Mouse (Mus musculus): Measurements from ENCODE around the gene Nat8.
"Not testable (repeated sequence)": the region's sequence is repeated elsewhere in the genome, so short reads cannot be mapped to it uniquely, and the experiment has no call there.

Nat8 gene

DNA sequence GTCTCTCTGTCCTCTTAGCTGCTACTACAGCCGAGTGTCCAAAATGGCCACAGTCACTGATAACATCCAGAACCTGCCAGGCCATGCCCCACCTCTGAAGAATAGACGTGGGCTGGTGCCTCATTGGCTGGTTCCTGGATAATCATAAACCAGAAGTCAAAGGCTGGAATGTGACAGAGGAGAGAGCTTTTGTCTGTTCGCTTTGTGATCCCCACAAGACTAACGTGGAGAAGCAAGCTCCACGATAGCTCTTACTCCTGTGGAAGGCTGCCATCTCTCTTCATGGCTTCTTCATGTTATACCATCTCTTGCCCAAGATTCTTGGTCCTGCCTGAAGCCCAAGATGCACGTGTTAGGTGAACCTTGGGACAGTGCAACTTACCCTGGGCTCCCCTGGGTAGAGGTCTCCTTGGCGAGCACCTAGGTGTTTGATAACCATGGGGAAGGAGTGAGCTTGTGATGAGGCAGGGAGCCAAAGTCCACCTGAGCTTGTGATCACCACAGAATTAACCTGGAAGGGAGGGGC lies at the start of gene Nat8:
TSS of gene Nat8 (minus strand) at position 287 of the 526 bp plus-strand sequence.
- in situ Hi-C loops (cut with MboI; ENCODE audit: unreplicated experiment in 2 of 2), result no loop called here

DNA sequence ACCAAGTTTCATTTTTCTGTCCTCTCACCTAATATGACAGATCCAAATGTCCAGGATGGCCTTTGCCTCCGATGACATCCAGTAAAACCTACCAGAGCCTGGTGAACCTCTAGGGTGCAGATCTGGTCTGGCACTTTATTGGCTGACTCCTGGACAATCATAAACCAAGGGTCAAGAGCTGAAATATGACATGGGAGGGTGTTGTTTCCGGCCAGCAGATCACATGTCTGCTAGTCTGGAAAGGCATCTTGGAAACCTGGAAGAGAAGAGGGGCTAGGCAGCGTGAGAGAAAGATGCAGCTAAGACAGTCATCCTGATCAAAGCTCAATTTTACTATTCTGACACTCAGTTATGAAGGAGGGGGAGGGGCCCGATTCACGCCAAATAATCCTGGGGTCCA lies 37.1 kb upstream of the Nat8 start, which contains the start of gene Nat8f2:
TSS of gene Nat8f2 (minus strand) at position 153 of the 400 bp plus-strand sequence.
- in situ Hi-C loops (cut with MboI; ENCODE audit: unreplicated experiment in 2 of 2), result not testable (repeated sequence)

DNA sequence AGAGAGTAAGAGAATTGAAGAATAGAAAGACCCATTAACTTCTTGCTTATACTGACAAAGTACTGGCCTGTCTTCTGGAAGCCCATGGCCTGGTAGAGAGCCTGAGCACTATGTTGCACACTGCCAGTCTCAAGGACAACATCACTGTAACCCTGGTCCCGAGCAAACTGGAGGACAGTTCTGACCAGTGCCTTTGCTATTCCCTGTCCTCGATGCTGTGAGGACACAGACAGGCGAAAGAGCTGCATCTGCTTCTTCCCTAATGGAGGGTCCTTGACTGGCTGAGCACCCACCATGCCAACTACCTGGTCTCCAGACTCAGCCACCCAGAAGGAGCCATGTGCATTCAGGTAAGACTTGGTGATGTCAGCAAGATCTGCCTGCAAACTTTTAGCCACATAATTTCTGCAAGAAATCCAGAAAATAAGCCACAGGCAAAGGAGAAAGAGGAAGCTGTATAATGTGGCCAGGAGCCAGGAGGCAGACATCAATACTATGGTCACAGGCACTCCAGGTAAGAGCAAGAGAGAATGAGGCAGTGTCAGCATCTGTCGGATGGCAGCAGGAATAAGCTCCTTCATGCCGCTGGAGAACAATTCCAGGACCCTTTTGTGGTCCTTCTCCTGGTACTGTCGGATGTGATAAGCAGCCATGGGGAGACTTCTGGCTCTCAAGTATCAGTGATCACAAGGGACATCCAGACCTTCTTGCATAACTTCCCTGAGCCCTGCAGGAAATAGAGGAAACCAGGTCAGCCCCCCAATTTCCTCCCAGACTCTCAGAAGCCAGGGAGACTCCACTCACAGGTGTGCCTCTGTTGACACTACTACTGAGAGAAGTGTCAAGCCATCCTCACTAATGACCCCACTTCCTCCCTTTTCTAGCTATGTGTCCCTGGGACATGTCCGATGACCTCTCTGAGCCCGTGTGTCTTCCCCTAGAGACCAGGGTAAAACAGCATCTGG lies 36.1 kb upstream of the Nat8 start:
- in situ Hi-C loops (cut with MboI; ENCODE audit: unreplicated experiment in 2 of 2), result no loop called here

DNA sequence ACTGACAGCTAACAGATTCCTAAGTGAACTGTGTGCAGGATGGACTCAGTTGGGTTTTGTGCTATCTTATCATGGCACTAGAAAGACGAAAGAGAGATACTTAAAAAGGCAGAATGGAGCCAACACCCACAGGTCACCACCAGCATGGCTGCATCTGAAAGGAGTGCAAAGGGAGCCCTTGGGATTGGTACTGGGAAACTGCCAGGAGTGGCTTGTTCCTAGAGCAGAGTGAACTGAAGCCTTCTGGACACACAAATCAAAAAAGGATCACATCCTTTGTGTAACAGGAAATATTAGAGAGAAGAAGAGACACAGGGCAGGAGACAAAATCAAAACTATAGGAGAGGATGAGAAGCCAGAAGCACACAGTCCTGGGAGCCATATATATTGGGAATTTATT lies 35.1 kb upstream of the Nat8 start:
- in situ Hi-C loops (cut with MboI; ENCODE audit: unreplicated experiment in 2 of 2), result not testable (repeated sequence)

DNA sequence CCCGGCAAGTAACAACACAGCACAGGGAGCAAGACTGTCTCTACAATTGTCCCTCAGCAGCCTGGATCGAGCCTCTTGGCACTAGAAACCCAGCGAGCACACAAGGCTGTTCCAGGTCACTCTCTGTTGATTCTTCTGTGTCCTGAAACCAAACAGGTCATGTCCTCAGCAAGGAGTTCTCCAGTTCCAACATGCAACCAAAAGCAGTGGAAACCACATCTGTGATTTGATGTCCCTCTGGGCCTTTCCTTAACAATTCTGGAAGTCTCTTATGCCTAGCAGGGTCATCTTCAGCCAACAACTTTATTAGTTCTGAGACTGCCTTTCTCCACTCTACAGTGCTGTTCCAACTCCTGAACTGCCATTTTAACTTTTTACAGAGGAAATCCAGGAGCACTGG lies 34.3 kb upstream of the Nat8 start:
- in situ Hi-C loops (cut with MboI; ENCODE audit: unreplicated experiment in 2 of 2), result not testable (repeated sequence)

DNA sequence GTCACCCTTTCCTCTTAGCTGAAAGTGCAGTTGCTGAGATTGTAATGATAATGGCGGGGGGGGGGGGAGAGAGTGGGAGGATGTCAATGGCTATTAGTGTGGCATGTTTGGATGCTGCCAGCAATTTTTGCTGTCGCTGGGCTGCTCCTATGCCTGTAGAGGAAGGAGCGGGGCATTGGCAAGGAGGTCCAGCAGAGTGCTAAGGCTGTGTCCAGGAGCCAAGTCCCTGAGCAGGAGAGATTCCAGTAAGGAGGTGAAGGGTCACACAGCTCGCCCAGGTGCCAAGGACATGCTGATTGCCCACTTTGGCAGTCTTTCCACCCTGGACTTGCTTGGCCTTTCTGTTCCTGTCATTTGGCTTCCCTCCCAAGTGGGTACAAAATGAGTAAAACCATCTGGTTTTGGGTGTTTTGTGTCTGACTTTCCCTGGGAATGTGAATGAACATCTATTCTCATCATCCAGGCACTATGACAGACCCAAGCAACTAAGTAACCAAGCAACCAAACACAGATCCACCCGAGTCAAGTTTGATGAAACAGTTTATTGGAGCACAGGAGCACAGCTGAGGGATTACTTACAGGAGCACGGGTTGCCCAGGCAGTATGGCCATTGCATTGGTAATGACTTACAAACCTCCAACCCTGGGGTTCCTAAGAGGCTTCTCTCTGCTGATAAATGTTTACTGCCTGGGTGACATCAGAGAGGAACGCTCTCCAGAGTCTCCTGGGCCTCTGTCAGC lies 33.2 kb upstream of the Nat8 start:
- in situ Hi-C loops (cut with MboI; ENCODE audit: unreplicated experiment in 2 of 2), result not testable (repeated sequence)

DNA sequence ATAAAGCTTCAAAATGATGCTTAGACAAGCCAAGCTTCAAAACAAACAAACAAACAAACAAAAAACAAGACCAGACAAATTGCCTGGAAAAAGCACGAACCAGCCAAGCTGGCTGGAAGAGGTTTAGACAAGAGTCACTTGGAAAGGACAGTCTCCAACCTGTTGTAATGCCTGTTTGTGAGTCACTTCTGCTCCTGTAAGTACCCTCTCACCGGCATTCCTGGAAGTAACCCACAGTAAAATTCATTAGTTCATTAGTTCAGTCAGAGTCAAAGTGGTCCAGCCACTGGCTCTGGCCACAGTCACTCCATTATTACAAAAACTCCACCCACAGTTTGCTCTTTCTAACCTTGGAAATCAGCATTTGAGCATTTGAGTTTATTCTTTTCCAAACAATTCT lies 32.0 kb upstream of the Nat8 start:
- in situ Hi-C loops (cut with MboI; ENCODE audit: unreplicated experiment in 2 of 2), result no loop called here

DNA sequence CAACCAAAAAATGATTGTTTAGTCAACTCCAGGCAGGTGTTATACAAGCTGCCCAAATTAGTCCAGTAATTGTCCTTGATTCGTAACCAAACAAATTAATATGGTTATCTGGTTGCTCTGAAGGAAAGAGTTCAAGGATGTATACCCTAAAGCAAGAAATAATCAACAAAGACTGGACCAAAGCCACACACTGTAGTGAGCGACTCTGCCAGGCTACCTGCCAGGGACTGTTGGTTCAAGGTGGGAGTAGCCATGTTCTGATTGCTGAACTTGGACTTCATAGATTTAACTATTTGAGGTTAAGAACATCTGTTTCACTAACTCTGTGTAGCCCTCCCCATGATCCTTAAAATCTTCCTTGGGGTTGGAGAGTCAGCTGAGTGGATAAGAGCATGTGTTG lies 31.3 kb upstream of the Nat8 start:
- in situ Hi-C loops (cut with MboI; ENCODE audit: unreplicated experiment in 2 of 2), result no loop called here

DNA sequence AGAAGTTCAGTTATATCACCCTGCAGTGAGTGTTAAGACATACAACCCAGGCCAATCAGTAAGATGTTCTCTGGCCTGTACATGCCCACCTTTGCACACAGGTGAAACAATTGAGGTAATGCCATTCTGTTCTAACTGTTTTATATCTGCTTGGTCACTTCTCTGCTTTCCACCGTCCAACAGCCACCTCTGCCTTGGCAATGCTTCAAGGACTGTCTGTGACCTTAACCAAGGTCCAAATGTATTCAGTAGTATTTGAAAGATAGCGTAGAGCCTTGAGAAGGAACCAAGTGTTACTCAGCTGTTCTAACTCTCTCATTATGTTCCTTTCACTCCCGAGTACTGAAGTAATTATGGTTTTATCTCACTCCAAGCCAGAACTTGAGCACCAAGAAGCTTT lies 30.7 kb upstream of the Nat8 start:
- in situ Hi-C loops (cut with MboI; ENCODE audit: unreplicated experiment in 2 of 2), result no loop called here

DNA sequence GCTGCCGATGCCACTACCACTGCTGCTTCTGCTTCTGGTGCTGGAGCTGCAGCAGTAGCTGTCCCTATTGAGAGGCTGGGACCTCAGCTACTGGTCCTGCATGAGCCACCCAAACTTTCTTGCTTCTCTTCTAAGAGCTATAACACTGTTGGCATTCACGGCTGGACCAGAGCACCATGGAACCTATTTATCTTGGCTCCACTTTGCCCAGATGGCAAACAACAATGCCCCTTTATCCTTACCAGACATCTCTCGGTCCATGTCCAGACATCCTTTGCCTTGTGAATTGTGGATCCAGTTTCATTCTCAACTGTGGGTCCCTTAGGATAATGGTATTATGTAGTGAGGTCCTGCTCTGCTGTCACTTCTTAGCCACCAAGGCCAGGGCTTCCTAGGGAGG lies 29.4 kb upstream of the Nat8 start:
- in situ Hi-C loops (cut with MboI; ENCODE audit: unreplicated experiment in 2 of 2), result no loop called here

DNA sequence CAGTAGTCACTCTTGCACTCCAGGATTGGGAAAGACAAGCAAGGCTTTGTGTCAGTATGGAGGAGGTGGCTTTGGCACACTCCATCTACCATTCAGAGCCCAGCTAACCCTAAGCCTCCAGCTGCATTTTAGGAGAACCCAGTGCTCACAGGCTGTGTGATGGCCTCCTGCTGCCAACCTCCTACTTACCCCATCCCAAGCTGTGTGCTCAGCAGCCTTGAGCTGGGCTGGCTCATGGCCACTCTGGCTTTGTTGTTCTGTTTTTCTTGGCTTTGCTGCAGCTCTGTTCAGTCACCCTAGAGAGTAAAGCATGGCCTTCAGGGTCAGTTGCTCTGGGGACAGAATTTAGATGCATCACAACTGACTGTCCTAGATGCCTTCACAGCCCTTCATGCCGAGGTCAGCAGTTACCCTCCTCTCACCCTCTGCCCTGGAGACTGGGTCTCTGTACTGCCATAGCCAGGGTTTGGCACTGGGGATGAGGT lies 24.4 kb upstream of the Nat8 start:
- in situ Hi-C loops (cut with MboI; ENCODE audit: unreplicated experiment in 2 of 2), result no loop called here

DNA sequence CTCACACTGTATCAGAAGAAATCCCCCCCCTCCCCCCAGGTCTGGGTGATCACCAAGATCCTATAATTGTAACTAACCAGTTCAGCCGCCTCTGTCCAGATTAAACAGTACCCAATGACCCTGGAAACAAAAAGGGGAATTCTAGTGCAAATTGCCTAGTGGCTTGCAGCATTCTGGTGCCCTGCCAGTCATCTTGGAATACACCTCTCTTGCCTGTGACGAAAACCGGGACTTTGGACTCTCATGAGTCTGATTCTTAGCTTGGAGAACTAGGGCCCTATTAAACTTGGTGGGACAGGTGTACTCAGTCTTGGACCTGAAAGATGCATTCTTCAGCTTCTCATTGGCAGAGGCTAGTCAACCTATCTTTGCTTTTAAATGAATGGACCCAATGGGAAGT lies 21.6 kb upstream of the Nat8 start:
- in situ Hi-C loops (cut with MboI; ENCODE audit: unreplicated experiment in 2 of 2), result no loop called here

DNA sequence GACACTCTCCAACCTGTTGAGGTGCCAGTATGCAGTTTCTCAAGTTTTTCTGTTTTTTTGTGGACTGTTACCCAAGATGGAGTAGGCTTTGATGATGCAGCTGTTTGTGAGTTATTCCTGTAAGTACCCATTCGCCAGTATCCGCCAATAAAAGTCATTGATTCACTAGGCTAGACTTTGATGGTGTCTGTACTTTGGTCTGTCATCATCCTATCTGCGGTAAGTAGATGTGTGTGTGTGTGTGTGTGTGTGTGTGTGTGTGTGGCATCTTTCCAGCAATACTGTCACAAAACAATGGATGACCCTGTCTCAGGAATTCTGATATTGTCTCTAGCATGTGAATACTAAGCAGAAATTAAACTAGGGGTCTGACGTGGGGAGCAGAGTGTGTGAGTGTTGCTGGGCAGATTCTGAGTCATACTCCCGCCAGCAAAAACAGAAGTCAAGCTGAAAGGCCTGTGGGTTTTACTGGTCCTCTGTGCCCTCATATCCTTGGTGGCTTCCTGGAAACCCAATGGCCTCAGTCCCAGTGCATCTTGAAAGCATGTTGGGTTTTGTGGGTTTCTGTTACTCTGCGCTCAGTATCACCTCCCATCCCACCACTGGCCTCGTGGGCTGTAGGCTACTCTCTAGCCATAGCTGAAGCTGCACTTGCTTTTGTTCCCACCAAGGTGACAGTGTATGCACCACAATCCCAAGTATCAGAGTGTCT lies 19.3 kb upstream of the Nat8 start:
- in situ Hi-C loops (cut with MboI; ENCODE audit: unreplicated experiment in 2 of 2), result no loop called here

DNA sequence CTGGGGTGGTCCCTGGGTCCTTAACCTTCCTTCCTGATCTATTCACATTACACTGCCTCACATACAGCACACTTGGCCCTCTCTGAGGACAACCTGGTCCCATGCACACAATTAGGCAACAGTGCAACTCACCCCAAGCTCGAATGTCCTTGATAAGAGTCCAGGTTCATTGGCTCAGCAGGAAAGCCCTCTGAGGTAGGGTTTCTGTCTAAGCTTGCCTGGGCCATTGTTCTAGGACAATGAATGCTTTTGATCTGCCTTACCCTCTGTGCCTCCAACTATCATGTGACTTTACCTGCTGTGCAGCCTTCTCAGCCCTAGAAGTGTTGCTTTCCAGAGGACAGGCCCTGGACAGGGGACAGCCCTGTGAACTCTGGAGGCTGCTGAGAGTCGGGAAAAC lies 17.4 kb upstream of the Nat8 start:
- in situ Hi-C loops (cut with MboI; ENCODE audit: unreplicated experiment in 2 of 2), result no loop called here

DNA sequence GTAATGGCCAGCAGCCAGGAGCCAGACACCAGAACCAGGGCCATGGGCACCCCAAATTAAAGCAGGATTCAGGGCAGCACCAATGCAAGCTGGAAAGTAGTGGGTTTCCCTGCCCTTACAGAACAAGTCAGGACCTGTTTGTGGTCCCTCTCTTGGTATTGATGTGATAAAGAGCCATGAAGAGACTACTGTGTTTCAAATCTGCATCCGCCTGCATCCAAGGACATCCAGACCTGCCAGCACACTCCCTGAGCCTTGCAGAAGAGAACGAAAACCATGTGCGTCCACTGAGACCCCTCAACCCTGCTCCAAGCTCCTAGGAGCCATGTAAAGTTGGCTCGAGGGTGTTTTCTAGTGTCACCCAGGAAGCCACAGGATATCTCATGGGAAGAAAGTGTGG lies 16.3 kb upstream of the Nat8 start:
- in situ Hi-C loops (cut with MboI; ENCODE audit: unreplicated experiment in 2 of 2), result no loop called here

DNA sequence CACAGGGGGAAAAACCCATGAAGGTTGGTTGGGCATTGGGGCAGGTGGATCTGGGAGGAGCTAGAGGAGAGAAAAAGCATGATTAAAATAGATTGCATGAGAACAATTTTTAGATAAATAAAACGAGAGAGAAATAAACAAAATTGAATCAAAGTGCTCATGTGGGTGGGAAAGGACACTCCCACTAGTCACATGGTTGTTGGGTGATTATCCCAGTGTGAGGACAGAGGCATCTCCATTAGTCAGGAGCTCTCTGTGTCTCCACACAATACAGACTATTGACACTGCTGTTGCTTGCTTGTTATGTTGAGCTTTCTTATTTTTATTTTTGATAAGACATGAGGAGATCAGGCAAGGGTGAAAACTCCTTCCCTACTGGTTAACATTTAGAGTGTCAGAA lies 15.0 kb upstream of the Nat8 start:
- in situ Hi-C loops (cut with MboI; ENCODE audit: unreplicated experiment in 2 of 2), result no loop called here

DNA sequence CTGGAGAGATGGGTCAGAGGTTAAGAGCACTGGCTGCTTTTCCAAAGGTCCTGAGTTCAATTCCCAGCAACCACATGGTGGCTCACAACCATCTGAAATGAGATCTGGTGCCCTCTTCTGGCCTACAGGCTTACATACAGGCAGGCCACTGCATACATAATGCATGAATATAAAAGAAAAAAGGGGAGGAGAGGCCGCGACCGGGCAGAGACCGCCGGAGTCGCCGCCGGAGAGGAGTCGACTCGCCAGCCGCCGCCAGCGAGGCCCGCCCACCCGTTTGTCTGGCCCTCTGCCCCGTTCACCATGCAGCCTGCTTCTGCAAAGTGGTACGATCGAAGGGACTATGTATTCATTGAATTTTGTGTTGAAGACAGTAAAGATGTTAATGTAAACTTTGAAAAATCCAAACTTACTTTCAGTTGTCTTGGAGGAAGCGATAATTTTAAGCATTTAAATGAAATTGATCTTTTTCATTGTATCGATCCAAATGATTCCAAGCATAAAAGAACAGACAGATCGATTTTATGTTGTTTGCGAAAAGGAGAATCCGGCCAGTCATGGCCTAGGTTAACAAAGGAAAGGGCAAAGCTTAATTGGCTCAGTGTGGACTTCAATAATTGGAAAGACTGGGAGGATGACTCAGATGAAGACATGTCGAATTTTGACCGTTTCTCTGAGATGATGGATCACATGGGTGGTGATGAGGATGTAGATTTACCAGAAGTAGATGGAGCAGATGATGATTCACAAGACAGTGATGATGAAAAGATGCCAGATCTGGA lies 12.0 kb upstream of the Nat8 start:
- in situ Hi-C loops (cut with MboI; ENCODE audit: unreplicated experiment in 2 of 2), result not testable (repeated sequence)

DNA sequence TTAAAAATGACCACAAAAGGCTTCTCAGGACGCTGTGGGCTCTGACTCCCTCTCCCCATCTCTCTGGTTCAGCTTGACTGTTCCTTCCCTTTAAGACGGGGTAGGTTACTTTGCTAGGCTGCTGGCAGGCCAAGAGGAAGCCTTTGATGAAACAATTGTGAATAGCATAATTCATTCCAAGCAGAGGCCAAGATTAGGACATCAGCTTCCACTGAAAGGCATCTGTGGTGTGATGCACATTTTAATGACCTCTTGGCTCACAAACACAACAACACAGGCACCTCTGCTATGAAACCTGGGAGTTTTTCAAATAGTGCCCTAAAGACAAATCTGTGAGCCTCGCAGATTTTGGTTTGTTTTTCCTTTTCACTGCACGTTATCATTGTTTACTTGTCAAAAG lies 8.1 kb upstream of the Nat8 start:
- in situ Hi-C loops (cut with MboI; ENCODE audit: unreplicated experiment in 2 of 2), result no loop called here

DNA sequence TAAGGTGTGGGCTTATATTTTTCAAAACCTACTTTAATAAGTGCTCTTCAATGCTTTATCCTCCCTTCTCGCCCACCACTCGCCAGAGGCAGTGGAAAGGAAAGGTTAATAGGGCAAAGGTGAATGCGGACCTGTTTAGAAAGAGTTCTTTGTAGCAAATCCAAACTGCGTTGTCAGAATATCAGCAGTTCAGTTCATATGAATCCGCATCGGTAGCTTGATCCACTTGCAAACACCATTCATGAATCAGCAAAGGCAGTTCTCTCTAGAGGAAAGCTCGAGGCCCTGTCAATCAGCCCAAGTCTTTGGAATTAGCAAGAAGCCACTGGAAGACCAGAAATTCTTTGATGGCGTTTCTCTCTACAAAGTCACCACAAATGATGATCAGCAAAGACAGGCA lies 6.8 kb upstream of the Nat8 start:
- in situ Hi-C loops (cut with MboI; ENCODE audit: unreplicated experiment in 2 of 2), result no loop called here

DNA sequence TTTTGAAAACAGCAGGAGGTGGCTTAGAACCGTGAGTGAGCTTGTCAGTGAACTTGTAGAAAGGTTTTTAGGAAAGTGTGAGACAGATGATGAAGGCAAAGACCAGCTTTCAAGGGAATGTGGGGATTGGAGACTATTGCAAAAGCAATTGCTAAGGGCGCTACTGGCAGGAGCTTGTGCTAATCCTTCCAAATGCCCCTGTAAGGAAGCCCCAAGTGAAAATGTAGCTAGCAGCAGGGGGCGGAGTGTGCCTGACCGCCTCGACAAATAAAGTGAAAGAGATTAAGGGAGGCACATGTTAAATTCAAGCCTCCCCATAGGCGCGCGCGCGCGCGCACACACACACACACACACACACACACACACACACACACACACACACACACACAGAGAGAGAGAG lies 5.4 kb upstream of the Nat8 start:
- in situ Hi-C loops (cut with MboI; ENCODE audit: unreplicated experiment in 2 of 2), result not testable (repeated sequence)

All from v-Abl transformed pro-B cells (cell line).